Mouse (Mus musculus) forebrain, embryonic 13.5 days (tissue): ENCODE measurements around the gene Chrne. TPM values are rescaled to one million over a fixed set of nuclear protein-coding genes. Genes with fewer than 3 reads are reported as not detected.

Source experiments
- ATAC-seq: fragments of 200-750 bp; cut with Nextera tagmentation; 2 replicates; pipeline ENCODE4 v1.8.0; 2017
- H3K27ac ChIP-seq: fragments of 300-500 bp; sonication (generic); 2 replicates; pipeline ENCODE4 v1.5.1; 2015; ENCODE audit warnings: inconsistent platforms, mild to moderate bottlenecking, moderate library complexity
- H3K27me3 ChIP-seq: fragments of 300-500 bp; sonication (generic); 2 replicates; pipeline ENCODE4 v1.6.1; 2015; ENCODE audit warnings: mild to moderate bottlenecking, inconsistent platforms
- H3K36me3 ChIP-seq: fragments of 300-500 bp; sonication (generic); 2 replicates; pipeline ENCODE4 v1.6.1; 2015; ENCODE audit warnings: mild to moderate bottlenecking, inconsistent platforms; ENCODE audit not compliant: poor library complexity, severe bottlenecking
- H3K4me1 ChIP-seq: fragments of 300-500 bp; sonication (generic); 2 replicates; pipeline ENCODE4 v1.6.1; 2015; ENCODE audit warnings: inconsistent platforms
- H3K4me2 ChIP-seq: fragments of 300-500 bp; sonication (generic); 2 replicates; pipeline ENCODE4 v1.6.1; 2015; ENCODE audit warnings: inconsistent platforms, mild to moderate bottlenecking, moderate library complexity
- H3K4me3 ChIP-seq: fragments of 300-500 bp; sonication (generic); 2 replicates; pipeline ENCODE4 v1.5.1; 2015; ENCODE audit warnings: mild to moderate bottlenecking, inconsistent platforms
- H3K9ac ChIP-seq: fragments of 300-500 bp; sonication (generic); 2 replicates; pipeline ENCODE4 v1.6.1; 2015; ENCODE audit warnings: mild to moderate bottlenecking, inconsistent platforms
- H3K9me3 ChIP-seq: fragments of 300-500 bp; sonication (generic); replicated peaks from 2 replicates; pipeline ENCODE4 v1.6.1; 2016; ENCODE audit warnings: inconsistent platforms
- WGBS: fragments of 180-500 bp; shearing (Covaris S2); methylation state at CpG from one replicate; pipeline ENCODE4 v1.1.7; 2015; 5-methylcytosine and 5-hydroxymethylcytosine counted together
- polyA plus RNA-seq: library from polyadenylated mRNA; unstranded; fragments of >200 nt; fragmentation: Nextera tagmentation; extraction: Ambion mirVana; gene quantifications from 2 replicates; pipeline ENCODE4 v1.2.1, GENCODE M21; 2015

The Chrne gene
- polyA plus RNA-seq, 1 experiment from 2014 or later: not detected

DNA sequence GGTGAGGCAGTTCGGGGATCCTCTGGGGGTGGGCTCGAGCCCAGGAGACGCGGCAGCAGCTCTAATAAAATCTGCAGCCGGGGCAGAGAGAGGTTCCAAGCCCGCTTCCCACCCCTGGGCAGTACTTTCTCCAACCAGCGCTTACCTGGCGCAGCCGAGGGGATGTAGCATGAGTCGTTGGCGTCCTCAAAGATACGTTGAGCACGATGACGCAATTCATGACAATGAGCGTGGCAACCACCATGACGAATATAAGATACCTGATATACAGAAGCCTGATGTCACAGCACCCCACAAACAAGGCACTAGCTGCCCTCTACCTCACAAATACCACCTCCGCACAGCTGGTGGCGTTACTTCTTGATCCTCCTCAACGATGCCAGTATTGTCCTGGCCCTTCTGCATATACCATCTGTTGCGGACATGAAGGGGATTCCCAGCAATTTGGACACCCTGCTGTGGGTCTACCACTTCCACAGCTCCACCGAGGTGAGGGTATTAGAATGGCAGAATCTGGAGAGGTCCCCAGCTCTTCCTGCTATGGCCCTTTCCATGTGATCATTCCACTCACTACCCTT is 3.4 kb downstream of the Chrne start, which contains the start of gene 4930544D05Rik:
4930544D05Rik (plus strand) TSS at position 333 of the 578 bp plus-strand sequence.
- WGBS: 14% methylated on average over 21 of the region's 21 CpGs
- peak within 1 kb of the TSS; percentile 51 for H3K9ac ChIP-seq
- H3K4me3 ChIP-seq: peak within 1 kb of the TSS; percentile 29

GRCm38 (mm10) chr11:70615074-70615473 is 3.9 kb downstream of the Chrne start:
- H3K27me3 ChIP-seq: peaks cover 12% of the 10 kb centered on the region; the same call in 1 of the 2 replicates
- no peak overlapping the region for H3K27ac ChIP-seq
- peaks cover 39% of the 10 kb centered on the region for H3K36me3 ChIP-seq
- H3K9me3 ChIP-seq: no peaks in the 10 kb centered on the region
- H3K4me3 ChIP-seq: peak overlapping the region; percentile 29
- peak overlapping the region; percentile 61 for H3K4me2 ChIP-seq
- WGBS: 3% methylated on average over 17 of the region's 17 CpGs
- H3K9ac ChIP-seq: peak overlapping the region; percentile 51
- peak; percentile 51; the same call in 1 of the 2 replicates for ATAC-seq
- peaks cover 8% of the 10 kb centered on the region for H3K4me1 ChIP-seq

More for the DNA sequence above, 3.4 kb downstream of the Chrne start, which contains the start of gene 4930544D05Rik:
- Histone ChIP-seq H3K27ac (no peak within 1 kb of the TSS), H3K9me3 (no peaks in the 10 kb centered on the region), H3K4me2 (peak within 1 kb of the TSS; percentile 61), H3K36me3 (peaks cover 34% of the 10 kb centered on the region), H3K4me1 (peaks cover 8% of the 10 kb centered on the region), H3K27me3 (peaks cover 12% of the 10 kb centered on the region; the same call in 1 of the 2 replicates)
- ATAC-seq: no peak

DNA sequence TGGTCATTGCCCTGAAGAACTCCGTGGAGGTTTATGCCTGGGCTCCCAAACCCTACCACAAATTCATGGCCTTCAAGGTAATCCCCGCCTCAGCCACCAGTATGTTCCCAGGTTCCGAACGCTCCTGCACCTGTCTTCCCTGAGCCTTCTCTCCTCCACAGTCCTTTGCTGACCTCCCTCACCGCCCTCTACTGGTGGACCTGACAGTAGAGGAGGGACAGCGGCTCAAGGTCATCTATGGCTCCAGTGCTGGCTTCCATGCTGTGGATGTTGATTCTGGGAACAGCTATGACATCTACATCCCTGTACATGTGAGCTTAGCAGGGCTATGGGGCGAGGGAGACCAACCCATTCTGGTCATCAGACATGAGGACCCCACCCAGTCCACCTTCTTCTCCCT is 6.5 kb downstream of the Chrne start:
- H3K27me3 ChIP-seq: peaks cover 12% of the 10 kb centered on the region; the same call in 1 of the 2 replicates
- peaks cover 8% of the 10 kb centered on the region for H3K4me1 ChIP-seq
- H3K36me3 ChIP-seq: peaks cover 65% of the 10 kb centered on the region
- no peak overlapping the region for H3K9ac ChIP-seq
- H3K4me2 ChIP-seq: no peak overlapping the region
- ATAC-seq: no peak
- no peak overlapping the region for H3K4me3 ChIP-seq
- H3K9me3 ChIP-seq: no peaks in the 10 kb centered on the region
- 80% methylated on average over 7 of the region's 7 CpGs for WGBS
- H3K27ac ChIP-seq: no peak overlapping the region

DNA sequence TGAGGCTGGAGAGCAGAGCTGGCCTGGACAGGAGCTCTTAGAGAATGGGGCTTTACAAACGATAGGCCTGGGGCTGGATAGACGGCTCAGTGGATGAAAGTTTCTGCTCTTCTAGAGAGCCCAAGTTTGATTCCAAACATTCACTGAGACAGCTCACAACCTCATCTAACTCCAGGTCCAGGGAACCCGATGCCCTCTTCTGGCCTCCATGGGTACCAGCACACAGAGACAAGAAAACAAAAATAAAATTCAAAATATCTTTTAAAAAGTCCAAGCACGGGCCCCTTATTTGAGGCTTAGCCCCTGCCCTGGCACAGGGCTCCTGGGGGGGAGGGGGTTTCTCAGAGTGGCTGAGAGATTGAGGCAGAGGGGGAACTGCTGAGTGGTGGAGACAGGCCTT is 8.3 kb downstream of the Chrne start:
- 84% methylated on average over 4 of the region's 4 CpGs for WGBS
- Histone ChIP-seq H3K27ac (no peak overlapping the region), H3K9me3 (no peaks in the 10 kb centered on the region), H3K9ac (no peak overlapping the region), H3K4me1 (peaks cover 8% of the 10 kb centered on the region), H3K4me2 (no peak overlapping the region), H3K36me3 (peaks cover 82% of the 10 kb centered on the region), H3K4me3 (no peak overlapping the region), H3K27me3 (peaks cover 4% of the 10 kb centered on the region; the same call in 1 of the 2 replicates)
- no peak for ATAC-seq

- Histone ChIP-seq H3K27ac (no peak overlapping the region), H3K27me3 (no peaks in the 10 kb centered on the region), H3K9ac (no peak overlapping the region), H3K36me3 (peaks cover 98% of the 10 kb centered on the region), H3K4me2 (no peak overlapping the region), H3K9me3 (no peaks in the 10 kb centered on the region), H3K4me1 (no peaks in the 10 kb centered on the region), H3K4me3 (no peak overlapping the region)
- 92% methylated on average over 26 of the region's 26 CpGs for WGBS
- no peak for ATAC-seq
Observed at GRCm38 (mm10) chr11:70608381-70609066, 10.5 kb downstream of the Chrne start.

- Histone ChIP-seq H3K9me3 (no peaks in the 10 kb centered on the region), H3K36me3 (peaks cover 97% of the 10 kb centered on the region), H3K27ac (no peak overlapping the region), H3K4me2 (no peak overlapping the region), H3K27me3 (no peaks in the 10 kb centered on the region), H3K9ac (no peak overlapping the region), H3K4me3 (no peak overlapping the region), H3K4me1 (no peaks in the 10 kb centered on the region)
- WGBS: 87% methylated on average over 9 of the region's 9 CpGs
- no peak for ATAC-seq
Observed at GRCm38 (mm10) chr11:70607611-70608010, 11.4 kb downstream of the Chrne start.

- WGBS: 79% methylated on average over 12 of the region's 12 CpGs
- H3K9ac ChIP-seq: no peak overlapping the region
- no peak for ATAC-seq
- H3K4me3 ChIP-seq: no peak overlapping the region
- H3K36me3 ChIP-seq: peaks cover 98% of the 10 kb centered on the region
- H3K4me2 ChIP-seq: no peak overlapping the region
- no peak overlapping the region for H3K27ac ChIP-seq
- H3K27me3 ChIP-seq: no peaks in the 10 kb centered on the region
- no peaks in the 10 kb centered on the region for H3K9me3 ChIP-seq
- no peaks in the 10 kb centered on the region for H3K4me1 ChIP-seq
Observed at GRCm38 (mm10) chr11:70606717-70607116, 12.3 kb downstream of the Chrne start.

GRCm38 (mm10) chr11:70605024-70605566 is 13.9 kb downstream of the Chrne start:
- 61% methylated on average over 14 of the region's 14 CpGs for WGBS
- ATAC-seq: no peak

DNA sequence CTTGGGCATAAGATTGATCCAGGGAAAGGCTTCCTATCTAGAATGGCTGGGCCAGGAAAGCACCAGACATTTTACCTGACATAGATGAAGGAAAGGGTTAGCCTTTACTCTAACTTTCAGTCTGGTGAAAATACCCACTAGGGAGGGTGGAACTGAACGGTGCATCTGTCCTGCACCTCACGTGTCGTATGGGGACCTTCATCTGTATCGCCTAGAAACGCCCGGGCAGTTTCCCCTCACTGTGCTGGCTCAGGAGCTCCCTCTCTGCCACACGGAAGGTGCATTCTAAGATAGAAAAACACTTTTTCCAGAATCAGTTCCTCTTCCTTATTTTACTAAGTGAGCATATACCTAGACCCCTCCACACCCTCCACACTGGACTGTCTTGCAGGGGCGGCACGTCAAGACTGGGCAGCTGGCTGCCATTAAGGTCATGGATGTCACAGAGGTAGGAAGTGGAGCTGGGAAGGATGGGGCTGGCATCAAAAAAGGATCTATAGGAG is 20.5 kb downstream of the Chrne start:
- peaks cover 55% of the 10 kb centered on the region for H3K36me3 ChIP-seq
- H3K4me2 ChIP-seq: no peak overlapping the region
- H3K4me3 ChIP-seq: no peak overlapping the region
- peaks cover 14% of the 10 kb centered on the region for H3K4me1 ChIP-seq
- H3K27me3 ChIP-seq: no peaks in the 10 kb centered on the region
- H3K9me3 ChIP-seq: no peaks in the 10 kb centered on the region
- no peak overlapping the region for H3K27ac ChIP-seq
- H3K9ac ChIP-seq: no peak overlapping the region
- no peak for ATAC-seq
- WGBS: 95% methylated on average over 9 of the region's 9 CpGs

More at GRCm38 (mm10) chr11:70605024-70605566, 13.9 kb downstream of the Chrne start:
- peaks cover 86% of the 10 kb centered on the region for H3K36me3 ChIP-seq
- no peaks in the 10 kb centered on the region for H3K27me3 ChIP-seq
- H3K4me3 ChIP-seq: no peak overlapping the region
- H3K4me2 ChIP-seq: no peak overlapping the region
- H3K9me3 ChIP-seq: no peaks in the 10 kb centered on the region
- H3K27ac ChIP-seq: peak overlapping the region; percentile 31; the same call in 1 of the 2 replicates
- no peak overlapping the region for H3K9ac ChIP-seq
- no peaks in the 10 kb centered on the region for H3K4me1 ChIP-seq

DNA sequence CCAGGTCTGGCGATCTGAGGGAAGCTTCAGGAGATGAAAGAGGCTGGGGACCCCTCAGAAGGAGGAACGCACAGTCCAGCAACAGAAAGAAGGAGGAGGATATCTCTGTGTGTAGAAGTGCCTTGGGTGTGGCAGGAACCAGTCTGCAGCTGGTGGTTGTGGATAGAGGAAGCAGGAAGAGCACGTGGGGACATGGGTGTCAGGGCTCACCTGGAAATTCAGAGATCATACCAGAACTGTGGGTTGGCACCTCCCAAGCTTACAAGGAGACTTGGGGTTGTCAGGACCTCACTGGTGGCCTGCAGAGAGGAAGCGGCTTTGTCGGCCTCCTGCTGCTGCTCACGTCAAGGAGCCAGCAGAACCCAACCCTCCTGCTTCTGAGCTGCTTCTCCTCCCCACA is 21.7 kb downstream of the Chrne start:
- Histone ChIP-seq H3K4me1 (peaks cover 14% of the 10 kb centered on the region), H3K9ac (no peak overlapping the region), H3K36me3 (peaks cover 43% of the 10 kb centered on the region), H3K27ac (no peak overlapping the region), H3K4me2 (no peak overlapping the region), H3K9me3 (no peaks in the 10 kb centered on the region), H3K27me3 (no peaks in the 10 kb centered on the region), H3K4me3 (no peak overlapping the region)
- no peak for ATAC-seq
- WGBS: 92% methylated on average over 6 of the region's 6 CpGs

DNA sequence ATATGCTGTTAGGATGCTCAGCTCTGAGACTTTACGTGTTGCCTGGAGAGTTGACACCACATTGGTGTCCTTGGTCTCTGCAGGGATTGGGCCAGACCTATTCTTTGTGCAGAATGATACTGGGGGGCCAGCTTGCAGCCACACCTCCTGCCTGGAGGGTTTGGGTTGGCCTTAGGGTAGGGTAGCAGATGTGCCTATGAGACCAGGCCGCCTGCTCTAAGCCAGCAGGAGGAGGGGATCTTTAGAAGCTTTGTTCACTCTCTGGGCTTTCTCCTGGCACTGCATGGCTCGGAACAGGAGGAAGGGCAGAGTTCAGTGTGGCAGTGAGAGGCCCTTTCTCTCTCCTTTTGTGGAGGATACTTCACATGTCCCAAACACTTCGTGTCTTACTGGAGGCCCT is 22.9 kb downstream of the Chrne start:
- Histone ChIP-seq H3K27me3 (no peaks in the 10 kb centered on the region), H3K27ac (peak overlapping the region; percentile 51), H3K4me2 (no peak overlapping the region), H3K9ac (0 out of 2 replicates have a peak overlapping the region, but pooled peaks have one; percentile 9), H3K36me3 (peaks cover 33% of the 10 kb centered on the region), H3K4me1 (peaks cover 14% of the 10 kb centered on the region), H3K4me3 (no peak overlapping the region), H3K9me3 (no peaks in the 10 kb centered on the region)
- no peak for ATAC-seq
- 41% methylated on average over 4 of the region's 4 CpGs for WGBS

DNA sequence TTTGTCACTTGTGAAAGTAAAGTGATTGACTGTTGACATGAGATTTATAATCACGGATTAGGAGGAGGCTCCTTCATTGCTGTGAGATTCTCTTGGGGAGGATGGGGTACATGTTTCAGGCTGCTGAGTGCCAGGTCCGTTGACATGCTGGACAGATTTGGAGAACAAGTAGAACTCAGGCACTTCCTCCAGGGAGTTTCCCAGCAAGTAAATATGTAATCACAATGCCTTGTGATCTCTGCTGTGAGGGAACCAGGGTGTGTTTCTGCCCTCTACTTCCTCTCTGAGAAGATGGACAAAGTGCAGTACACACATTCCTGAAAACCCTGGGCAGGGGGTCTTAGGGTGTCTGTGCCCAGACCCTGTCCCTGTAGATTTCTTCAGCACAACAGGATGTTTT is 23.4 kb downstream of the Chrne start:
- no peak for ATAC-seq
- H3K9ac ChIP-seq: no peak overlapping the region
- peak overlapping the region; percentile 51 for H3K27ac ChIP-seq
- H3K9me3 ChIP-seq: no peaks in the 10 kb centered on the region
- no peaks in the 10 kb centered on the region for H3K27me3 ChIP-seq
- H3K4me1 ChIP-seq: peaks cover 14% of the 10 kb centered on the region
- 73% methylated on average over 2 of the region's 2 CpGs for WGBS
- peaks cover 33% of the 10 kb centered on the region for H3K36me3 ChIP-seq
- H3K4me3 ChIP-seq: no peak overlapping the region
- H3K4me2 ChIP-seq: no peak overlapping the region
